Mouse (Mus musculus) olfactory bulb, adult 2 months (tissue): ENCODE measurements around the gene Gm11627. TPM values are rescaled to one million over a fixed set of nuclear protein-coding genes. Genes with fewer than 3 reads are reported as not detected.

Experiments used
- H3K27ac ChIP-seq: fragments of 200-500 bp; 2 replicates; pipeline ENCODE4 v1.5.1; 2012; ENCODE audit warnings: low read depth, low read length; ENCODE audit not compliant: insufficient read depth
- H3K4me1 ChIP-seq: fragments of 200-500 bp; 2 replicates; pipeline ENCODE4 v1.6.1; 2012; ENCODE audit warnings: low read length; ENCODE audit not compliant: control insufficient read depth, insufficient read depth
- H3K4me3 ChIP-seq: fragments of 200-500 bp; 2 replicates; pipeline ENCODE4 v1.5.1; 2012; ENCODE audit warnings: mild to moderate bottlenecking, low read depth, low read length, moderate library complexity; ENCODE audit not compliant: insufficient read depth
- CTCF ChIP-seq: fragments of 200-500 bp; IDR thresholded peaks from 2 replicates; pipeline ENCODE4 v1.5.1; 2012; ENCODE audit warnings: low read depth, mild to moderate bottlenecking, low read length, moderate library complexity; ENCODE audit not compliant: insufficient read depth
- POLR2A ChIP-seq: fragments of 200-500 bp; IDR thresholded peaks from 2 replicates; pipeline ENCODE4 v1.6.1; 2012; ENCODE audit warnings: mild to moderate bottlenecking, low read depth, low read length, moderate library complexity; ENCODE audit not compliant: insufficient read depth
- WGBS: fragments of 180-500 bp; shearing (Covaris S2); methylation state at CpG from one replicate; pipeline ENCODE4 v1.1.7; 2018; 5-methylcytosine and 5-hydroxymethylcytosine counted together
- polyA plus RNA-seq: library from polyadenylated mRNA; stranded (reverse); fragments of >200 nt; gene quantifications from 2 replicates; pipeline ENCODE4 v1.2.4, GENCODE M21; 2012; ENCODE audit warnings: low replicate concordance; ENCODE audit not compliant: missing spikeins, insufficient read depth, insufficient read length

Gm11627 gene
- polyA plus RNA-seq, 1 experiment: not detected

- Histone ChIP-seq H3K4me3 (peak within 1 kb of the TSS; percentile 70), H3K27ac (no peak within 1 kb of the TSS), H3K4me1 (peaks cover 21% of the 10 kb centered on the region; the same call in 1 of the 2 replicates)
- under 1% methylated on average over 31 of the region's 31 CpGs for WGBS
- TF ChIP-seq CTCF: no peak
- TF ChIP-seq POLR2A: no peak
Measured at GRCm38 (mm10) chr11:102604010-102604584, 24.8 kb upstream of the Gm11627 start, which contains the start of gene Fzd2. TSS of gene Fzd2 (plus strand) at chr11:102604396.

- no peak overlapping the region for H3K27ac ChIP-seq
- 1% methylated on average over 10 of the region's 10 CpGs for WGBS
- H3K4me1 ChIP-seq: peaks cover 21% of the 10 kb centered on the region; the same call in 1 of the 2 replicates
Measured at GRCm38 (mm10) chr11:102603496-102603850, 24.2 kb upstream of the Gm11627 start.

GRCm38 (mm10) chr11:102602816-102603495 lies 23.7 kb upstream of the Gm11627 start:
- Histone ChIP-seq H3K27ac (no peak overlapping the region), H3K4me1 (peaks cover 21% of the 10 kb centered on the region; the same call in 1 of the 2 replicates), H3K4me3 (peak overlapping the region; percentile 49; the same call in 1 of the 2 replicates)
- 11% methylated on average over 13 of the region's 13 CpGs for WGBS
- TF ChIP-seq CTCF: no peak
- no peak for TF ChIP-seq POLR2A

More at GRCm38 (mm10) chr11:102603496-102603850, 24.2 kb upstream of the Gm11627 start:
- H3K4me3 ChIP-seq: peak overlapping the region; percentile 49
- TF ChIP-seq POLR2A: no peak
- no peak for TF ChIP-seq CTCF

GRCm38 (mm10) chr11:102599912-102600311 lies 20.7 kb upstream of the Gm11627 start:
- no peak for TF ChIP-seq POLR2A
- TF ChIP-seq CTCF: no peak
- H3K4me1 ChIP-seq: peaks cover 18% of the 10 kb centered on the region
- H3K27ac ChIP-seq: no peak overlapping the region
- WGBS: 89% methylated on average over 3 of the region's 3 CpGs
- H3K4me3 ChIP-seq: no peak overlapping the region

GRCm38 (mm10) chr11:102595341-102595820 lies 16.1 kb upstream of the Gm11627 start:
- no peak for TF ChIP-seq POLR2A
- TF ChIP-seq CTCF: no peak
- 31% methylated on average over 3 of the region's 4 CpGs for WGBS
- H3K4me1 ChIP-seq: peaks cover 12% of the 10 kb centered on the region
- no peak overlapping the region for H3K4me3 ChIP-seq
- H3K27ac ChIP-seq: no peak overlapping the region

- Histone ChIP-seq H3K4me1 (0 out of 2 replicates have a peak, but pooled peaks cover under 1% of the 10 kb centered on the region), H3K4me3 (no peak overlapping the region), H3K27ac (no peak overlapping the region)
- 77% methylated on average over 3 of the region's 3 CpGs for WGBS
- no peak for TF ChIP-seq CTCF
- TF ChIP-seq POLR2A: no peak
Measured at GRCm38 (mm10) chr11:102587554-102587953, 8.3 kb upstream of the Gm11627 start.

- 92% methylated on average over 4 of the region's 4 CpGs for WGBS
- Histone ChIP-seq H3K27ac (no peak overlapping the region), H3K4me1 (0 out of 2 replicates have a peak, but pooled peaks cover 5% of the 10 kb centered on the region), H3K4me3 (no peak overlapping the region)
- no peak for TF ChIP-seq POLR2A
Measured at GRCm38 (mm10) chr11:102586445-102587130, 7.3 kb upstream of the Gm11627 start.

GRCm38 (mm10) chr11:102582736-102583135 lies 3.5 kb upstream of the Gm11627 start:
- TF ChIP-seq CTCF (no peak), POLR2A (no peak)
- Histone ChIP-seq H3K4me1 (peaks cover 19% of the 10 kb centered on the region), H3K4me3 (no peak overlapping the region), H3K27ac (no peak overlapping the region)
- WGBS: 61% methylated on average over 5 of the region's 5 CpGs

GRCm38 (mm10) chr11:102582016-102582610 lies 2.9 kb upstream of the Gm11627 start:
- WGBS: 57% methylated on average over 13 of the region's 13 CpGs
- no peak for TF ChIP-seq CTCF
- no peak for TF ChIP-seq POLR2A
- peaks cover 19% of the 10 kb centered on the region for H3K4me1 ChIP-seq
- H3K4me3 ChIP-seq: no peak overlapping the region
- no peak overlapping the region for H3K27ac ChIP-seq
